Mouse (Mus musculus): ENCODE data around the gene Rbm25. TPM values are rescaled to one million over a fixed set of nuclear protein-coding genes. Genes with fewer than 3 reads are reported as not detected.
"Not testable (repeated sequence)": the region's sequence is repeated elsewhere in the genome, so short reads cannot be mapped to it uniquely, and the experiment has no call there.

Gene Rbm25
- polyA plus RNA-seq (2012; rRNA removed) = 78.7 and 103 TPM in 2 replicates

GRCm38 (mm10) chr12:83630936-83631335 is at the start of gene Rbm25:
TSS of gene Rbm25 (plus strand) at chr12:83631236.
- not testable (repeated sequence) for DNase-seq (ENCODE audit: low spot score)

GRCm38 (mm10) chr12:83582106-83582505 is 48.9 kb upstream of the Rbm25 start:
- DNase-seq (ENCODE audit: low spot score) = no peak

GRCm38 (mm10) chr12:83582747-83583146 is 48.3 kb upstream of the Rbm25 start:
- no peak for DNase-seq (ENCODE audit: low spot score)

GRCm38 (mm10) chr12:83586628-83587027 is 44.4 kb upstream of the Rbm25 start:
- no peak for DNase-seq (ENCODE audit: low spot score)

GRCm38 (mm10) chr12:83591754-83592501 is 39.1 kb upstream of the Rbm25 start:
- no peak for DNase-seq (ENCODE audit: low spot score)

GRCm38 (mm10) chr12:83594454-83595040 is 36.5 kb upstream of the Rbm25 start:
- DNase-seq (ENCODE audit: low spot score) = no peak

- DNase-seq (ENCODE audit: low spot score) = no peak
Observed at GRCm38 (mm10) chr12:83596191-83596954, 34.7 kb upstream of the Rbm25 start.

GRCm38 (mm10) chr12:83597025-83597501 is 34.0 kb upstream of the Rbm25 start, which contains the start of gene Zfyve1:
TSS of gene Zfyve1 (minus strand) at chr12:83597222.
- peak; percentile 79 for DNase-seq (ENCODE audit: low spot score)

GRCm38 (mm10) chr12:83597881-83598280 is 33.2 kb upstream of the Rbm25 start:
- no peak for DNase-seq (ENCODE audit: low spot score)

- DNase-seq (ENCODE audit: low spot score) = no peak
Observed at GRCm38 (mm10) chr12:83602285-83602684, 28.8 kb upstream of the Rbm25 start.

- DNase-seq (ENCODE audit: low spot score) = not testable (repeated sequence)
Observed at GRCm38 (mm10) chr12:83606411-83606810, 24.6 kb upstream of the Rbm25 start.

GRCm38 (mm10) chr12:83617261-83617660 is 13.8 kb upstream of the Rbm25 start:
- no peak for DNase-seq (ENCODE audit: low spot score)

GRCm38 (mm10) chr12:83618981-83619380 is 12.1 kb upstream of the Rbm25 start:
- no peak for DNase-seq (ENCODE audit: low spot score)

- DNase-seq (ENCODE audit: low spot score) = not testable (repeated sequence)
Observed at GRCm38 (mm10) chr12:83620694-83621093, 10.3 kb upstream of the Rbm25 start.

- DNase-seq (ENCODE audit: low spot score) = no peak
Observed at GRCm38 (mm10) chr12:83622031-83622755, 8.8 kb upstream of the Rbm25 start.

GRCm38 (mm10) chr12:83624321-83624720 is 6.7 kb upstream of the Rbm25 start:
- DNase-seq (ENCODE audit: low spot score) = no peak

- DNase-seq (ENCODE audit: low spot score) = peak; percentile 95
Observed at GRCm38 (mm10) chr12:83631743-83632679, 975 bp downstream of the Rbm25 start.

GRCm38 (mm10) chr12:83632680-83633025 is 1.6 kb downstream of the Rbm25 start:
- peak; percentile 44 for DNase-seq (ENCODE audit: low spot score)

GRCm38 (mm10) chr12:83633807-83634206 is 2.8 kb downstream of the Rbm25 start:
- DNase-seq (ENCODE audit: low spot score) = no peak

- DNase-seq (ENCODE audit: low spot score) = no peak
Observed at GRCm38 (mm10) chr12:83641233-83641632, 10.2 kb downstream of the Rbm25 start.

GRCm38 (mm10) chr12:83643116-83643515 is 12.1 kb downstream of the Rbm25 start:
- DNase-seq (ENCODE audit: low spot score) = no peak

Data from urinary bladder, adult 2 months (tissue).